Mouse (Mus musculus): ENCODE results near the gene Ano6. TPM values are rescaled to one million over a fixed set of nuclear protein-coding genes. Genes with fewer than 3 reads are reported as not detected.

Gene Ano6
- polyA plus RNA-seq, 1 experiment from 2014 or later, result 32.4 TPM

DNA sequence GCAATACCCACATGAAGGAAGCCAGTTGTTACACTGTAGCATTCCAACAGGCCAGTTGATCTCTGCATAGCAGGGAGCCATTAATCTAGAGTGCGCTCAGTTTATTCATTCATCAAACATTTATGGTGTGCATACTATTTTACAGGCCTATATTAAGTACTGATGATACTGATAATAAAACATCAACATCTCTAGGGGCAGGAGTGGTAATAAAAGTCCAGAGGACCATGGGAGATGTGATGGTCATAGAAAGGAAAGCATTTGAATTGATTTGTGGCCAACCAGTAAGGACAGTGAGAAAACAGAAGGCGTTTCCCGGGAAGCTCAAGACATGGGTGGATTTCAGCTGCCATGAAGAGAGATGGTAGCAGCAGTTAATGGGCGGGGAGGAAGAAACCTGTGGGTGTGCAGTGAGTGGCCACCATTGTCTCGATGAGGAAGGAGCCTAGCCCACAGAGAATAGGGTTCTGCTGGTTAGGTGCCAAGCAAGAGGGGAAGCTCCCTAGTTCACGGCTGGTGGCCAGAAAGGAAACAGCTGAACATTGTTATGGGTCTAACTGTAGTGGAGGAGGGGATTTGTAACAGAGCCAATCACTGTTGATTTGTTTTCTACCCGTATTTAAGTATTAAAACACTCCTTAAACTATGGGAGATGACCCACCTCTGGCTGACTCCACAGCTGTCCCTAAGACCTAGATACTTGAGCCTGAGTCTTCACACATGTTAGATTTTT is 115.5 kb downstream of the Ano6 start:
- no peak overlapping the region for H3K4me3 ChIP-seq
- no peaks in the 10 kb centered on the region for H3K9me3 ChIP-seq
- no peak for DNase-seq (ENCODE audit: extremely low spot score, low spot score)
- H3K4me1 ChIP-seq, result no peaks in the 10 kb centered on the region; the same call in 1 of the 2 replicates
- no peak overlapping the region for H3K27ac ChIP-seq
- no peaks in the 10 kb centered on the region for H3K27me3 ChIP-seq (ENCODE audit: poor library complexity, severe bottlenecking)
- 0 out of 2 replicates have a peak, but pooled peaks cover 4% of the 10 kb centered on the region for H3K36me3 ChIP-seq (replicated peaks)
- WGBS, result 92% methylated on average over 7 of the region's 7 CpGs

DNA sequence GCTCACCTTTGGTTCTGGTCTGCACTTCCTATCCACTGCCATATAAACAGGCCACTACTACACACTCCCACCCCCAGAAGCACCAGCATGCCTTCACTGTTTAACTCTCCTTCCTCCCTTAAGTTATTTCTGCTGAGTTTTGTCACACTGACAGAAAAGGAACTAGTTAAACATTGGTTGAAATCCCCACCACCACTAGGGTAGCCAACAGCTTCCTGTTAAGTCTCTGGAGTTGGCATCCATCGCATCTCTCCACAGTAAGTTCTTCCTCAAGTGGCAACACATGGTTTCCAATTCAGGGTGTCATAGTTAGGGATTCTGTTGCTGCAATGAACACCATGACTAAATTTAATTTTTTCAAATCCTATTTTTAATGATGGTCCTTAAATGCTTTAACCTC is 116.2 kb downstream of the Ano6 start:
- 91% methylated on average over 1 of the region's 1 CpGs for WGBS
- H3K4me1 ChIP-seq, result no peaks in the 10 kb centered on the region; the same call in 1 of the 2 replicates
- H3K36me3 ChIP-seq (replicated peaks), result 0 out of 2 replicates have a peak, but pooled peaks cover 4% of the 10 kb centered on the region
- H3K4me3 ChIP-seq, result no peak overlapping the region
- H3K9me3 ChIP-seq, result no peaks in the 10 kb centered on the region
- no peaks in the 10 kb centered on the region for H3K27me3 ChIP-seq (ENCODE audit: poor library complexity, severe bottlenecking)
- no peak overlapping the region for H3K27ac ChIP-seq
- no peak for DNase-seq (ENCODE audit: extremely low spot score, low spot score)

DNA sequence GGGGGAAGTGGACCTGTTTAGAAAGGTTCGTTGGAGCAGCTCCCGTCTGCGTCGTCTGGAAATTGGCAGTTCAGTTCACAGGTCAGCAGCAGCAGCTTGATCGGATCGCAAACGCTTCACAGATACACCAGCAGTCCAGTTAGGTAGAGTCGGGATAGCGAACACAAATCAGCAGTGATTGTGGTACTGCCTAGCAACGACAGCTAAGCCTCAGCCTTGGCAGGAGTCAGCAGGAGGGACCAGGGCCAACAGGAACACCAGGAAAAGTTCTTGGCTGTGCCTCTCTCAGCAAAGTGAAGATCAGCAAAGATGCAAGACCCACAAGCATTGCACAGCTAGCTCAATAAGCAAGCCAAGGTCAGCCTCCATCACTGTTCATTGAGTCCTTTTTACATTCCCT is 116.7 kb downstream of the Ano6 start:
- no peaks in the 10 kb centered on the region for H3K27me3 ChIP-seq (ENCODE audit: poor library complexity, severe bottlenecking)
- no peaks in the 10 kb centered on the region for H3K9me3 ChIP-seq
- H3K4me1 ChIP-seq, result no peaks in the 10 kb centered on the region; the same call in 1 of the 2 replicates
- H3K36me3 ChIP-seq (replicated peaks), result 0 out of 2 replicates have a peak, but pooled peaks cover 7% of the 10 kb centered on the region
- no peak for DNase-seq (ENCODE audit: extremely low spot score, low spot score)
- 83% methylated on average over 10 of the region's 10 CpGs for WGBS
- H3K4me3 ChIP-seq, result no peak overlapping the region
- no peak overlapping the region for H3K27ac ChIP-seq

DNA sequence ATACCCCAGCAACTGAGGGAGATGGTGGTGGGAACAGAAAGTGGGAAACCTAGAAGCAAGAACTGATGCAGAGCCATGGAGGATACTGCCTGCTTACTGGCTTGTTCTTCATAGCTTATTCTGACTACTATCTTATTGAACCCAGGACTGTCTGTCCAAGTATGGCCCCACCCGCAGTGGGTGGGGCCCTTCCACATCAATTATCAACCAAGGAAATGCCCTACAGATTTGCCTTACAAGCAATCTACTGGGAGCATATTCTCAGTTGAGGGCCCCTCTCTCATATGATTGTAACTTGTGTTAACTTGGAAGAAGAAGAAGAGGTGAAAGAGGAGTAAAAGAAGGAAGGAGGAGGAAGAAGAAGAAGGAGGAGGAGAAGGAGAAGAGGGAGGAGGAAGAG is 117.3 kb downstream of the Ano6 start:
- H3K36me3 ChIP-seq (replicated peaks), result 0 out of 2 replicates have a peak, but pooled peaks cover 11% of the 10 kb centered on the region
- no peak for DNase-seq (ENCODE audit: extremely low spot score, low spot score)
- H3K4me1 ChIP-seq, result no peaks in the 10 kb centered on the region; the same call in 1 of the 2 replicates
- H3K27ac ChIP-seq, result no peak overlapping the region
- H3K9me3 ChIP-seq, result no peaks in the 10 kb centered on the region
- WGBS, result 93% methylated on average over 1 of the region's 1 CpGs
- no peak overlapping the region for H3K4me3 ChIP-seq
- no peaks in the 10 kb centered on the region for H3K27me3 ChIP-seq (ENCODE audit: poor library complexity, severe bottlenecking)

DNA sequence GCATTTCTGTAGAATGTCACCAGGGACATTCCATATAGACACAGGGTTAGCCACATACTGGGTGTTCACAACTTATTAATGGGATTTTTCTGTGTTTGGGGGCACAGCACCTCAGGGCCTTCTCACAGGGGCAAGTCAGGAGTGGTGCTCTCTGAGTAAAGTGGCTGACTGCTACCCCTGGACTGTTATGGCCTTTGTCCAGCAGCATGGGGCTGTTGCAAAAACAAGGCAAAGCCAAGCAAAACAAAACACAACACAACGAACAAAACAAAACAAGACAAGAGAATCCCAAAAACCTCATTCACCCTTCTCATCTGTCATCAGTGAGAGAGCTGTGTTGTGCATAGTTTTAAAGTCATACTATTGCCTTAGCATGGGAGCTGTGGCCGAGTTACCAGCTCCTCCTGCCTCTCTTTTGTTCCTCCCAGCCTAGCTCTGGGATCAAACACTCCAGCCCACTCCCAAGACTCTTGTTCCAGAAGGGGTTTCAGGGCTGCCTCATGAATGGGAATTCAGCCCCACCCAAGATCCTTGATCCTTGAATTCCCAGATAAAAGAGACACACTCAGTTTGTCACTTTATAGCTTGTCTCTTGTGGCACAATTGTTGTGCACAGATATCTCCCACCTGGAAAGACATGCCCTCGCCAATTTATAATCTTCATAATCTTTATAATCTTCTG is 119.6 kb downstream of the Ano6 start:
- 70% methylated on average over 3 of the region's 3 CpGs for WGBS
- Histone ChIP-seq H3K27ac (no peak overlapping the region), H3K4me3 (no peak overlapping the region), H3K27me3 (ENCODE audit: poor library complexity, severe bottlenecking) (no peaks in the 10 kb centered on the region), H3K4me1 (no peaks in the 10 kb centered on the region), H3K9me3 (no peaks in the 10 kb centered on the region), H3K36me3 (replicated peaks) (peaks cover 31% of the 10 kb centered on the region)
- no peak for DNase-seq (ENCODE audit: extremely low spot score, low spot score)

DNA sequence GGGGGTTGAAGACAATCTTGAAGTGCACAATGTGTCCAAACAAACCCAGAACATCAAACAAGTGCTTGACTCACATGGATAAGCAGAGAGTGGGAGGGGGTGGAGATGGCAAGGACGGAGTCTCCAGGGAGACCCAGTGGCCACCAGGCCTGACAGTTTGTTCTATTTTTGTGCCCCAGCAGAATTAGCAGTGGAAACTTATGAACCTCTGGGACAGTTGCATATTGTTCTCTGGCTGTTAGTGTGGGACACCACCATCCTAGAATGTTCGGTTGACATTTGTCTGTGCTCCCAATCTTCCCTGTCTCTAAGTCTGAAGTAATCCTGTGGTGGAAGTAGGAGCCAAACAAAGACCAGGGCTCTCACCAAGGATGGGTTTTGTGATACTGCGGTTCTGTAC is 124.3 kb downstream of the Ano6 start:
- Histone ChIP-seq H3K27ac (no peak overlapping the region), H3K27me3 (ENCODE audit: poor library complexity, severe bottlenecking) (no peaks in the 10 kb centered on the region), H3K36me3 (replicated peaks) (peaks cover 59% of the 10 kb centered on the region), H3K4me3 (no peak overlapping the region), H3K4me1 (no peaks in the 10 kb centered on the region), H3K9me3 (no peaks in the 10 kb centered on the region)
- 89% methylated on average over 3 of the region's 3 CpGs for WGBS
- DNase-seq (ENCODE audit: extremely low spot score, low spot score), result no peak

DNA sequence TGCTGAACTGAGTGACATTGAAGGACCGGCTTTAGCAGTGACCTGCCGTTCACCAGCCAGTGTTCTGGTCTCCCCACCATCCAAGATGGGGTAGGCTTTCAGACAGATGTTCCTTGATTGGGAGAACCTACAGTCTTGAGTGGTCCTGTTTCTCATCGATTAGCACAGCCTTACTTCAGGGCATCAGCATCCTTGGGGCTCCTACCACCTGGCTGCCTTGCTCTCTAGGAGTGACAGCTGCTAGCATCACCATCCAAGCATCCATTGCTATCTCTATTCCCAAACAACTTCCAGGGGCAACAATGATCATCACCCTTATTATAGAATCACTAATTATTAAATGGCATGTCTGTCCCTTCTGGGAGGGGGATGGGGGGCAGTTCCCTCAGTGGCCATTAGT is 124.8 kb downstream of the Ano6 start:
- H3K27me3 ChIP-seq (ENCODE audit: poor library complexity, severe bottlenecking), result no peaks in the 10 kb centered on the region
- H3K4me3 ChIP-seq, result no peak overlapping the region
- H3K4me1 ChIP-seq, result no peaks in the 10 kb centered on the region
- H3K9me3 ChIP-seq, result no peaks in the 10 kb centered on the region
- H3K36me3 ChIP-seq (replicated peaks), result peaks cover 62% of the 10 kb centered on the region
- 89% methylated on average over 3 of the region's 3 CpGs for WGBS
- DNase-seq (ENCODE audit: extremely low spot score, low spot score), result no peak
- no peak overlapping the region for H3K27ac ChIP-seq

DNA sequence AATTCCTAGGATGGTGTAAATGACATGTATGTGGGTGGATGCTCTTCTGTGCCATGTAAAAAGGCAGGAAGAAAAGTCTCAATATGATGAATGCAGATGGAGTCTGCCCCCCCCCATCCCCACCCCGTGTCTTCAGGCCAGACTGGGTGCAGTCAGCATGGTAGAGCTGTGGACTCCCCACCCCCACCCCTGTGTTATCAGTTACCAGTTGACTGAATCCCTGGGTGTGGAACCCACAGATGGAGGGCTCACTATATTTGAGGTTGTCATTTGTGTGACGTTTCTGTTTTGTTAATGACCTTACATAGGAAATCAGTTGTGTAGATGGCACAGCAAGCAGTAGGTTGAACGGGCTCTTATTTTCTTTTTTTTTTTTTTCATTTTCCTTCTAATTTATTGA is 126.7 kb downstream of the Ano6 start:
- no peaks in the 10 kb centered on the region for H3K9me3 ChIP-seq
- no peaks in the 10 kb centered on the region for H3K4me1 ChIP-seq
- 92% methylated on average over 3 of the region's 3 CpGs for WGBS
- H3K27me3 ChIP-seq (ENCODE audit: poor library complexity, severe bottlenecking), result no peaks in the 10 kb centered on the region
- no peak for DNase-seq (ENCODE audit: extremely low spot score, low spot score)
- no peak overlapping the region for H3K4me3 ChIP-seq
- peaks cover 73% of the 10 kb centered on the region for H3K36me3 ChIP-seq (replicated peaks)
- no peak overlapping the region for H3K27ac ChIP-seq

DNA sequence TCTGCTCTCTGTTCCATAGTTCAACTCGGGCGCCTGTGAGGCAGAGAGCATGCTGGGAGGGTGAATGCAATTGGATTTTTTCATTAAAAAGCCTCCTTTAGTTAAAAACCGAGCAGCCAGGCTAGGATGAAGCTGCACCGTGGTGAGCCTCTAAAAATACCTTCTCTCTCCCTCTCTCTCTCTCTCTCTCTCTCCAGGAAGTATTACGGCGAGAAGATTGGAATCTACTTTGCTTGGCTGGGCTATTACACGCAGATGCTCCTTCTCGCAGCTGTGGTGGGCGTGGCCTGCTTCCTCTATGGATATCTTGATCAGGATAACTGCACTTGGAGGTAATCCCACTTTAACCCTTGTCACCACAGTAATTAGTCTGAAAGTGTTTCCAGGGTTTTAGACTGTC is 129.4 kb downstream of the Ano6 start:
- Histone ChIP-seq H3K27me3 (ENCODE audit: poor library complexity, severe bottlenecking) (no peaks in the 10 kb centered on the region), H3K9me3 (no peaks in the 10 kb centered on the region), H3K27ac (no peak overlapping the region), H3K4me3 (no peak overlapping the region), H3K36me3 (replicated peaks) (peaks cover 50% of the 10 kb centered on the region), H3K4me1 (no peaks in the 10 kb centered on the region)
- WGBS, result 74% methylated on average over 9 of the region's 9 CpGs
- no peak for DNase-seq (ENCODE audit: extremely low spot score, low spot score)

DNA sequence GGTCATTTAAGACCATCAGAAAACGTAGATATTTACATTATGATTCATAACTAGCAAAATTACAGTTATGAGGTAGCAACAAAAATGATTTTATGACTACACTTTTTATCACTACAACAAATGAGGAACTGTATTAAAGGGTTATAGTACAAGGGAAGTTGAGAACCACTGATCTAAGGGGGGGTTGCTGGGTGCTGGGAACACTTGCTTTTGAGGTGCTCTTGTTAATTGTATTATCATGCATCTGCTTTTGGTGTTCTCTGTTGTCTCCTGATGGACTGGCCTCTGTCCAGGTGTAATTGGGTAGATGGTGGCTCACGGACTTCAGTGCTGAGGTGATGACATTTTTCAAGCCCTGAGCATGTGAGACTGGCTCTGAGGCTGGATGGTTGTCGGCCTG is 130.4 kb downstream of the Ano6 start:
- H3K36me3 ChIP-seq (replicated peaks), result peaks cover 40% of the 10 kb centered on the region
- no peak overlapping the region for H3K27ac ChIP-seq
- 92% methylated on average over 3 of the region's 3 CpGs for WGBS
- H3K4me1 ChIP-seq, result no peaks in the 10 kb centered on the region
- no peaks in the 10 kb centered on the region for H3K9me3 ChIP-seq
- no peak for DNase-seq (ENCODE audit: extremely low spot score, low spot score)
- no peaks in the 10 kb centered on the region for H3K27me3 ChIP-seq (ENCODE audit: poor library complexity, severe bottlenecking)
- H3K4me3 ChIP-seq, result no peak overlapping the region

DNA sequence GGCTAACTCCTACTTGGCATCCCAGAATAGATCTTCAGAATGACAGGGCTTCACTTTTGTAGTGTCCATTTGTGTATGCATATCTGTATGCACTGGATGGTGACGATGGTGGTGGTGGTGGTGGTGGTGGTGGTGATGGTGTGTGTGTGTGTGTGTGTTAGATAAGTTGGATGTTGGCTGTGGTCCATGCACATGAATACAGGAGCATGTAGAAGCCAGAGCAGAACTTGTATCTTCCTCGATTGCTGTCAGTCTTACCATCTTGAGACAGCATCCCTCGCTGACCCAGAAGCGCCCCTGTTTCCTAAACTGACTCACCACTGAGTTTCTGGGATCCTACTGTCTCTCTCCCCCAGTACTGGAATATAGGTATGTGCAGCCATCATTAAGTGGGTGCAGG is 131.0 kb downstream of the Ano6 start:
- H3K4me1 ChIP-seq, result no peaks in the 10 kb centered on the region
- H3K27me3 ChIP-seq (ENCODE audit: poor library complexity, severe bottlenecking), result no peaks in the 10 kb centered on the region
- DNase-seq (ENCODE audit: extremely low spot score, low spot score), result no peak
- H3K36me3 ChIP-seq (replicated peaks), result peaks cover 34% of the 10 kb centered on the region
- H3K9me3 ChIP-seq, result no peaks in the 10 kb centered on the region
- H3K4me3 ChIP-seq, result no peak overlapping the region
- H3K27ac ChIP-seq, result no peak overlapping the region
- WGBS, result 96% methylated on average over 4 of the region's 4 CpGs

DNA sequence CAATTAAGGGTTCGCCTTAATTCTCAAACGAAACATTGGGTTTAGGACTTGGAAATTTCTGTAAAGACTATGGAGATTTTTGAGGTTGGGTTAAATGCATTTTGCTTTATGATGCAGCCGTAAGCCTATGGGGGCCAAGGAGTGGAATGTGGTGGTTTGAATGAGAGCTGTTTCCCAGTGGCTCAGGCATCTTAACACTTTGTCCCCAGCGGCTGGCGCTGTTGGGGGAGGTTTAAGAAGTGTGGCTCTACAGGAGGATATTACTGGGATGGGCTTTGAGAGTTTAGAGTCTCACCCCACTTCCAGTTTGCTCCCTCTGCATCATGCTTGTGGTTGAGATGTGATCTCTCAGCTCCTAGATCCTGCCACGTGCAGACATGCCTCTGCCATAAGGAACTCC is 131.9 kb downstream of the Ano6 start:
- Histone ChIP-seq H3K27ac (no peak overlapping the region), H3K9me3 (no peaks in the 10 kb centered on the region), H3K4me3 (no peak overlapping the region), H3K36me3 (replicated peaks) (peaks cover 30% of the 10 kb centered on the region), H3K4me1 (no peaks in the 10 kb centered on the region), H3K27me3 (ENCODE audit: poor library complexity, severe bottlenecking) (no peaks in the 10 kb centered on the region)
- no peak for DNase-seq (ENCODE audit: extremely low spot score, low spot score)
- WGBS, result 89% methylated on average over 6 of the region's 6 CpGs

DNA sequence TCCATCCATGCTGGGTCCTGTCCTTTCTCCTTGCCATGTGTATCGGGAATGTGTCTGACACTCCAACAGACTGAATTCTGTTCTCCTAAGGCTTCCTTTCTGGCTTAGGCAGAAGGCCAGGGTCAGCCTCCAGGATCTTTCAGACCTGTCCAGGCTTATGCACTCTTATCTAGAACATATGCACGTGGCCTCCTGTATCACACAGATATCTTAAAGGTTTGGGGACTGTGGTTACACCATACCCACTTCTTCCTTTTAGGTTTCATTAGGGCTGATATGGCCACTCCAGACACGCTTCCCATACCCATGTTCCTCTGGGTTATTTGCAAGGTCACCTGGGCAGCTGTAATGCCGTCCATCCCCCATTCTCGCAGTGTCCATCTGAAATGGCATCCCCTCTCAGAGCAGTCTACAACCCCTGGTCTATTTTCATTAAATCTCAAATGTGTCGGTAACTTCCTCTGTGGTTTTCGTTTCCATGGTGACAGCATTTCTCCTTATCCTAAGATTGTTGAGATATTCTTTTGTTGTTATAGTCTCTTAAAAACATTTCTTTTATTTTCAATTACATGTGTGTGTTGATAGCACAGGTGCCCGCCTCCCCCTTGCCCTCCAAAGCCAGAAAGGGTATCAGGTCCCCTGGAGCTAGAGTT is 134.8 kb downstream of the Ano6 start:
- H3K9me3 ChIP-seq, result peaks cover under 1% of the 10 kb centered on the region; the same call in 1 of the 2 replicates
- no peaks in the 10 kb centered on the region for H3K27me3 ChIP-seq (ENCODE audit: poor library complexity, severe bottlenecking)
- no peak for DNase-seq (ENCODE audit: extremely low spot score, low spot score)
- 93% methylated on average over 8 of the region's 8 CpGs for WGBS
- peaks cover 40% of the 10 kb centered on the region for H3K36me3 ChIP-seq (replicated peaks)
- no peak overlapping the region for H3K27ac ChIP-seq
- H3K4me3 ChIP-seq, result no peak overlapping the region
- H3K4me1 ChIP-seq, result no peaks in the 10 kb centered on the region
